Mouse (Mus musculus) cerebellum, postnatal 25 days (tissue): ENCODE data around the gene Vmn2r3.
"Not testable (repeated sequence)": the region's sequence is repeated elsewhere in the genome, so short reads cannot be mapped to it uniquely, and the experiment has no call there.

Source experiments
- DNase-seq, 2 experiments: peaks; one replicate each; pipeline ENCODE4 v3.0.0; 2021; ENCODE audit warnings: mixed read lengths in 2 of 2

Gene Vmn2r3

GRCm38 (mm10) chr3:64289609-64290008, at the start of gene Vmn2r3:
Vmn2r3 (minus strand) TSS chr3:64289709.
- no peak for DNase-seq

GRCm38 (mm10) chr3:64332548-64332947, 43.0 kb upstream of the Vmn2r3 start:
- DNase-seq, result no peak

- DNase-seq, result no peak
Measured at GRCm38 (mm10) chr3:64321824-64322223, 32.3 kb upstream of the Vmn2r3 start.

- DNase-seq, result no peak
Measured at GRCm38 (mm10) chr3:64306799-64307198, 17.3 kb upstream of the Vmn2r3 start.

- DNase-seq, result no peak
Measured at GRCm38 (mm10) chr3:64265762-64266112, 23.8 kb downstream of the Vmn2r3 start.

- not testable (repeated sequence) for DNase-seq
Measured at GRCm38 (mm10) chr3:64265056-64265761, 24.3 kb downstream of the Vmn2r3 start.

- DNase-seq, result no peak
Measured at GRCm38 (mm10) chr3:64259582-64259981, 29.9 kb downstream of the Vmn2r3 start.

- no peak for DNase-seq
Measured at GRCm38 (mm10) chr3:64251646-64252045, 37.9 kb downstream of the Vmn2r3 start.

GRCm38 (mm10) chr3:64250461-64250860, 39.0 kb downstream of the Vmn2r3 start:
- not testable (repeated sequence) for DNase-seq

- not testable (repeated sequence) for DNase-seq
Measured at GRCm38 (mm10) chr3:64235459-64235858, 54.0 kb downstream of the Vmn2r3 start.

GRCm38 (mm10) chr3:64233655-64234054, 55.9 kb downstream of the Vmn2r3 start:
- not testable (repeated sequence) for DNase-seq

GRCm38 (mm10) chr3:64227243-64227642, 62.3 kb downstream of the Vmn2r3 start:
- no peak for DNase-seq
